Mouse (Mus musculus): ENCODE measurements at regions not wholly inside any gene's neighbourhood (a gene's known extent, or its start where the extent isn't known, plus 50 kb on each side); places are given as distances from the start of the nearest gene placed in this dataset.

DNA sequence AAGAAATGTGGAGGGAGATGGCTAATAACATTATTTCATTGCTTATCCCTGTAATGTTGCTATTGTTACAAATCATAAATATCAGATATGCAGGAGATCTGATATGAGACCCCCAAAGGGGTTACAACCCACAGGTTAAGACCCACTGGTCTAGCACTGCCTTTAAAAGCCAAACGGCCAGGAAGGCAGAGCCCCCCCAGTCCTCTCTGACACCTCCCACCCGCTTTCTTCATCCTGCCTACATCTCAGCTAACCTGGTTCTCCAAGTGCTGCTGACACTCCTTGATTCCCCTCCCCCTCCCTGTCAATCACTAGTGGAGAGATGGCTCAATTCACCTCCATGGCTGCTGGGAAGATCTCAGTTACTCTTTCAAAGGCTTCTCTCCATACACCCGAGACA lies 94.9 kb downstream of the Tmem30b start:
- H3K36me3 ChIP-seq (ENCODE audit: control insufficient read depth, insufficient read depth, low read length) = no peaks in the 10 kb centered on the region
- ATAC-seq (ENCODE audit: insufficient read depth, low FRiP score, low TSS enrichment) (no peak), DNase-seq (ENCODE audit: low spot score) (no peak)
- no peaks in the 10 kb centered on the region for H3K27me3 ChIP-seq (ENCODE audit: control insufficient read depth, insufficient read depth, low read length)
- no peak overlapping the region for H3K27ac ChIP-seq (ENCODE audit: low read depth, low read length)
- H3K9me3 ChIP-seq (ENCODE audit: control insufficient read depth, low read length) = no peaks in the 10 kb centered on the region
- H3K9ac ChIP-seq (ENCODE audit: low read length) = no peak overlapping the region
- no peak overlapping the region for H3K4me3 ChIP-seq (ENCODE audit: low read depth, low read length)
- WGBS = 54% methylated on average over 3 of the region's 3 CpGs
- H3K4me2 ChIP-seq (ENCODE audit: low read depth) = no peak overlapping the region
- H3K4me1 ChIP-seq (ENCODE audit: control insufficient read depth, insufficient read depth, low read length) = 0 out of 2 replicates have a peak, but pooled peaks cover 3% of the 10 kb centered on the region

DNA sequence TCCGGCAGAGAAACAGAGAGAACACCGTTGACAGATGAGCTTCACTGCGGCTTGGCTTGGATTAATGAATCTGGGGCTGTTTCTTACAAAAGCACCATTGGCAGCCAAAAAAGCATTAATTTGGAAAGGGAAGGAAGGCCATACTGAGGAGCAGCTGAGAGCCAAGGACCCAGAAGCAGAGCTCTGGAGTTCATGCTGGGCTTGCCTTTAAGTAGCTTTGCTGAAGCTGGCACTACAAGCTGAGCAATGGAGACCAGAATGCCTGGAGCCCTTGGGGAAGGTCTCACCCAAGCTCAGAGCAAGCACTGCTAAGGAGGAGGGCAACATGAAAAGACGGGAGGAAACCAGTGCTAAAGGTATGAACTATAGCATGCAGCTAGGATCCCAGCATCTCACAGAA lies 95.7 kb downstream of the Tmem30b start:
- ATAC-seq (ENCODE audit: insufficient read depth, low FRiP score, low TSS enrichment) (no peak), DNase-seq (ENCODE audit: low spot score) (no peak)
- H3K4me3 ChIP-seq (ENCODE audit: low read depth, low read length) = no peak overlapping the region
- H3K9me3 ChIP-seq (ENCODE audit: control insufficient read depth, low read length) = no peaks in the 10 kb centered on the region
- 83% methylated on average over 4 of the region's 4 CpGs for whole genome bisulfite sequencing
- 0 out of 2 replicates have a peak, but pooled peaks cover 3% of the 10 kb centered on the region for H3K4me1 ChIP-seq (ENCODE audit: control insufficient read depth, insufficient read depth, low read length)
- no peak overlapping the region for H3K27ac ChIP-seq (ENCODE audit: low read depth, low read length)
- no peak overlapping the region for H3K4me2 ChIP-seq (ENCODE audit: low read depth)
- H3K9ac ChIP-seq (ENCODE audit: low read length) = no peak overlapping the region
- H3K27me3 ChIP-seq (ENCODE audit: control insufficient read depth, insufficient read depth, low read length) = no peaks in the 10 kb centered on the region
- H3K36me3 ChIP-seq (ENCODE audit: control insufficient read depth, insufficient read depth, low read length) = no peaks in the 10 kb centered on the region

DNA sequence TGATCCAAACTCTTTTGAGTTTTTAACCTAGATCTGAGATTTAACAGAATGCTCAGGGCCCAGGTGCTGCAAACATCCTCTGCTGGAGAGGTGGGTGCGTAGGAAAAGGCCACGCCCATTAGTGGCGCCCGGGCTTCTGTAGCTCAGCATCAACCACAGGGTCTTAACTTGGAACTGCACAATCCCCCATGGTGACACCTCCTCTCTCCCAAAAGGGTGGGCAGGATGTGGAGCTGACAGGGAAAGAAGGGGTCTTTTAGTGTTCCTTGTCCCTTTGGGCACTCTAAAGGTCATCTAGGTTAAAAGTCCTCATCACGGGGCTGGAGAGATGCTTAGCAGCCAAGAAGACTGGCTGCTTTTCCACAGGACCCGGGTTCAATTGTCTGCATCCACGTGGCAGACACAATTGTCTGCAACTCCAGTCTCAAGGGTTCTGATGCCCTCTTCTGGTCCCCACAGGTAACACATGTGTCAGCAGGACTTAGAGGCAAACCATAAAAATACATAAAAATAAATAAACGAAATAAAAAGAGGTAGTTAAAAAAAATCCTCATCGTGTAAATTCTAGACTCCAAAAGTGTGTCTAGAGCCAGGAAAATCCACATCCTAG lies 96.2 kb downstream of the Tmem30b start:
- WGBS = 57% methylated on average over 9 of the region's 9 CpGs
- no peak for ATAC-seq (ENCODE audit: insufficient read depth, low FRiP score, low TSS enrichment)
- H3K4me3 ChIP-seq (ENCODE audit: low read depth, low read length) = no peak overlapping the region
- 0 out of 2 replicates have a peak, but pooled peaks cover 3% of the 10 kb centered on the region for H3K4me1 ChIP-seq (ENCODE audit: control insufficient read depth, insufficient read depth, low read length)
- H3K36me3 ChIP-seq (ENCODE audit: control insufficient read depth, insufficient read depth, low read length) = no peaks in the 10 kb centered on the region
- H3K27ac ChIP-seq (ENCODE audit: low read depth, low read length) = no peak overlapping the region
- no peak overlapping the region for H3K4me2 ChIP-seq (ENCODE audit: low read depth)
- no peaks in the 10 kb centered on the region for H3K9me3 ChIP-seq (ENCODE audit: control insufficient read depth, low read length)
- no peaks in the 10 kb centered on the region for H3K27me3 ChIP-seq (ENCODE audit: control insufficient read depth, insufficient read depth, low read length)
- no peak overlapping the region for H3K9ac ChIP-seq (ENCODE audit: low read length)
- DNase-seq (ENCODE audit: low spot score) = peak; percentile 39

DNA sequence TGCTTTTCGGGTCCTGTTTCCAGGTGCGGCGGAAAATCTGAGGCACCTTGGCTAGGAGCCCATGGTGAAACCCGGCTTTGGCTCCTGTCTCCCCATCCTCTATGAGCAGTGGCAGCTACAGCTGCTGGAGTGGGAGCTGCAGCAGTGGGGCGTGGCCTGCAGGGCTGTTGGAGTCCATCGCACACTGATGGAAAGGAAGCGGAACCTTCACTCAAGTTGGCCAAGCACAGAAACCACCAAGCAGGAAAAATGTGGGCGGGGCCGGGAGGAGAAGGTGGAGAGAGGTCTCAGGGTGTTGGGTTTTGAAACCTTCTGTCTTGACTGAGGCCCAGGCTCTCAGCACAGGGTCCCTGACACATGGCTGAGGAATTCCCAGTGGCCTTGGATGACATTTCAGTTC lies 97.1 kb downstream of the Tmem30b start:
- DNase-seq (ENCODE audit: low spot score) = peak; percentile 27
- no peak overlapping the region for H3K4me2 ChIP-seq (ENCODE audit: low read depth)
- no peak overlapping the region for H3K4me3 ChIP-seq (ENCODE audit: low read depth, low read length)
- WGBS = 67% methylated on average over 9 of the region's 9 CpGs
- 0 out of 2 replicates have a peak, but pooled peaks cover 3% of the 10 kb centered on the region for H3K4me1 ChIP-seq (ENCODE audit: control insufficient read depth, insufficient read depth, low read length)
- ATAC-seq (ENCODE audit: insufficient read depth, low FRiP score, low TSS enrichment) = no peak
- no peaks in the 10 kb centered on the region for H3K9me3 ChIP-seq (ENCODE audit: control insufficient read depth, low read length)
- H3K27me3 ChIP-seq (ENCODE audit: control insufficient read depth, insufficient read depth, low read length) = no peaks in the 10 kb centered on the region
- no peaks in the 10 kb centered on the region for H3K36me3 ChIP-seq (ENCODE audit: control insufficient read depth, insufficient read depth, low read length)
- no peak overlapping the region for H3K9ac ChIP-seq (ENCODE audit: low read length)
- no peak overlapping the region for H3K27ac ChIP-seq (ENCODE audit: low read depth, low read length)

DNA sequence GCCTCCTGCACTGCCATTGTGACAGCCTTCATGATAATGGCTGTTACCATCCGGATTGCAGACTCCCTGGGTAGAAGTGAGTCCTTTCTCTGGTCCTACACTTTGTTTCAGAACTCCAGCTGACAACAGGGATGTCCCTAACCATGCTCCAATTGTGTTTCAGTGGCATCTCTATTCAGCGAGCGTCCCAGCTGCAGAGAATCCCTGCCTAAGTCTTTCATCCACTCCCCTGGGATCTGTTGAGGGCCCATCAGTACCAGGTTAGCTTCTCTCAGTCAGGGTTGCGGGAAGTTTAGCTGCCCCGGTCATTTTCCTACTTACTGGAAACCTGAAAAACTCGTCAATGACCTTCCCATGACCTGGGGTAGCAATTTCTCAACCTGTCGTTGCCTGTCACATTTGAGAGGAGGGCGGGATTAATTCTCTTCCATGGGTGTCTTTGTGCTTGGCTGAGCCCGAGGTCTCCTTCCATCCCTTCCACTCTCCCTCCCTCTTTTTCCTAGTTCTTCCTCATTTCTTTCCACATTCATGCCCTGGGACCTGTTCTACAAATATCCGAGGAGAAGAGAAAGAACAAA lies 97.7 kb downstream of the Tmem30b start:
- H3K27ac ChIP-seq (ENCODE audit: low read depth, low read length) = no peak overlapping the region
- no peak for ATAC-seq (ENCODE audit: insufficient read depth, low FRiP score, low TSS enrichment)

DNA sequence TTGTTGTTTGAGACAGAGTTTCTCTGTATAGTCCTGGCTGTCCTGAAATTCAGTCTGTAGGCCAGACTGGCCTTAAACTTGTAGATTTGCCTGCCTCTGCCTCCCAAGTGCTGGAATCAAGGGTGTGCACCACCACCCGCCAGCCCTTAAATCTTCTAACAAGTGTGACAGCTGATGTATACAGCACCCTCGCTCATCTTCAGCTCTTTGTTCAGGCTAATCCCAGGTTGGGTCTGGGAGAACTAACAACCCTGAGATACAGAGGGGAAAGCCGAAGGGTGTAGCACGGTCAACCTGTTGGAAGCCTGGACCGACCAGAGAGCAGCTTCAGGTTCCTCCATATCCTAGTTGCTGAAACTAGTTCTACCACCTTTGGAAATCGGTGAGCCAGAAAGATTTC lies 99.0 kb downstream of the Tmem30b start:
- Histone ChIP-seq H3K4me1 (ENCODE audit: control insufficient read depth, insufficient read depth, low read length) (0 out of 2 replicates have a peak, but pooled peaks cover 3% of the 10 kb centered on the region), H3K36me3 (ENCODE audit: control insufficient read depth, insufficient read depth, low read length) (no peaks in the 10 kb centered on the region), H3K4me2 (ENCODE audit: low read depth) (no peak overlapping the region), H3K9ac (ENCODE audit: low read length) (no peak overlapping the region), H3K27ac (ENCODE audit: low read depth, low read length) (no peak overlapping the region), H3K9me3 (ENCODE audit: control insufficient read depth, low read length) (no peaks in the 10 kb centered on the region), H3K4me3 (ENCODE audit: low read depth, low read length) (no peak overlapping the region), H3K27me3 (ENCODE audit: control insufficient read depth, insufficient read depth, low read length) (no peaks in the 10 kb centered on the region)
- 92% methylated on average over 6 of the region's 6 CpGs for WGBS
- ATAC-seq (ENCODE audit: insufficient read depth, low FRiP score, low TSS enrichment) (no peak), DNase-seq (ENCODE audit: low spot score) (no peak)

More for the DNA sequence above, 97.7 kb downstream of the Tmem30b start:
- Histone ChIP-seq H3K27me3 (ENCODE audit: control insufficient read depth, insufficient read depth, low read length) (no peaks in the 10 kb centered on the region), H3K4me2 (ENCODE audit: low read depth) (no peak overlapping the region), H3K9me3 (ENCODE audit: control insufficient read depth, low read length) (no peaks in the 10 kb centered on the region), H3K36me3 (ENCODE audit: control insufficient read depth, insufficient read depth, low read length) (no peaks in the 10 kb centered on the region), H3K4me3 (ENCODE audit: low read depth, low read length) (no peak overlapping the region), H3K4me1 (ENCODE audit: control insufficient read depth, insufficient read depth, low read length) (0 out of 2 replicates have a peak, but pooled peaks cover 3% of the 10 kb centered on the region), H3K9ac (ENCODE audit: low read length) (no peak overlapping the region)
- WGBS = 23% methylated on average over 10 of the region's 10 CpGs
- peak; percentile 40 for DNase-seq (ENCODE audit: low spot score)

DNA sequence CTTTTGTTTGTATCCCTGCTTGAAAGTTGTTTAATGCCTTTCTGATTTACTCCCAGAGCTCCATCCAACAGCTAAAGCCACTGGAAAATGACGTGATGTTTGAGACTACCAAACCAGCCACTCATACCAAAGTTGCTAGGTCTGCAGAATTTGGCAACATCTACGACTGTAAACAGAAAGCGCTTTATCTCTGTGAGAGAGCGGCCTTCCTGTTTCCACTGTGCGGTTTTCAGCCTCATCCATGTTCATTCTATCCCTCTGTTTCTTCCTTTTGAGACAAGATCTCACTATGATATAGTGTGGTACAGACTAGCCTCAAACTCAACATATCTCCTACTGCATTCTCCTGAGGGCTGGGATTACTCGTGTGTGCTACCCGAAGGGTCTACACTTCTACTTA lies 100.0 kb downstream of the Tmem30b start:
- H3K27ac ChIP-seq (ENCODE audit: low read depth, low read length) = no peak overlapping the region
- ATAC-seq (ENCODE audit: insufficient read depth, low FRiP score, low TSS enrichment) = no peak

DNA sequence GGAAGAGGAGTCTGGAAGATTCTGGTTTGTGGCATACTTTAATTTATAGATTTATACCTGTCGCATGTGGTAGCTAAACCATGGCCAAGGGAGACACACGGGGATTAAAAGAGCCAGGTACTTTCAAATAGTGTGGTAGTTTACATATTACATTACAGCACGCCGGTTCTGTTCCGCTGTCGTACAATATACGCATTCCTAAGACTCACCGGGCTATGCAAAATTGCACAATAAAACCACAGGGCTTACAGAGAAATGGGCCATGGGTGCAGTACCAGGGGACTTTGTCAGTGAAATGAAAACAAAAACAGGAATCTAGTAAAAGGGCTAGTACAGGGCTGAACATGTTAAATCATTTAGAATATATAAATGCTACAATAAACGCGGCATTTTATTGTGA lies 100.6 kb downstream of the Tmem30b start:
- 0 out of 2 replicates have a peak, but pooled peaks cover 3% of the 10 kb centered on the region for H3K4me1 ChIP-seq (ENCODE audit: control insufficient read depth, insufficient read depth, low read length)
- DNase-seq (ENCODE audit: low spot score) = no peak
- no peak overlapping the region for H3K27ac ChIP-seq (ENCODE audit: low read depth, low read length)
- no peak overlapping the region for H3K4me2 ChIP-seq (ENCODE audit: low read depth)
- 79% methylated on average over 10 of the region's 10 CpGs for WGBS
- H3K4me3 ChIP-seq (ENCODE audit: low read depth, low read length) = no peak overlapping the region
- H3K36me3 ChIP-seq (ENCODE audit: control insufficient read depth, insufficient read depth, low read length) = no peaks in the 10 kb centered on the region
- no peaks in the 10 kb centered on the region for H3K27me3 ChIP-seq (ENCODE audit: control insufficient read depth, insufficient read depth, low read length)
- no peaks in the 10 kb centered on the region for H3K9me3 ChIP-seq (ENCODE audit: control insufficient read depth, low read length)
- ATAC-seq (ENCODE audit: insufficient read depth, low FRiP score, low TSS enrichment) = no peak
- H3K9ac ChIP-seq (ENCODE audit: low read length) = no peak overlapping the region

More for the DNA sequence above, 100.0 kb downstream of the Tmem30b start:
- no peak for DNase-seq (ENCODE audit: low spot score)
- no peaks in the 10 kb centered on the region for H3K9me3 ChIP-seq (ENCODE audit: control insufficient read depth, low read length)
- H3K4me1 ChIP-seq (ENCODE audit: control insufficient read depth, insufficient read depth, low read length) = 0 out of 2 replicates have a peak, but pooled peaks cover 3% of the 10 kb centered on the region
- H3K9ac ChIP-seq (ENCODE audit: low read length) = no peak overlapping the region
- no peaks in the 10 kb centered on the region for H3K27me3 ChIP-seq (ENCODE audit: control insufficient read depth, insufficient read depth, low read length)
- H3K4me2 ChIP-seq (ENCODE audit: low read depth) = no peak overlapping the region
- H3K36me3 ChIP-seq (ENCODE audit: control insufficient read depth, insufficient read depth, low read length) = no peaks in the 10 kb centered on the region
- H3K4me3 ChIP-seq (ENCODE audit: low read depth, low read length) = no peak overlapping the region
- WGBS = 92% methylated on average over 7 of the region's 7 CpGs

DNA sequence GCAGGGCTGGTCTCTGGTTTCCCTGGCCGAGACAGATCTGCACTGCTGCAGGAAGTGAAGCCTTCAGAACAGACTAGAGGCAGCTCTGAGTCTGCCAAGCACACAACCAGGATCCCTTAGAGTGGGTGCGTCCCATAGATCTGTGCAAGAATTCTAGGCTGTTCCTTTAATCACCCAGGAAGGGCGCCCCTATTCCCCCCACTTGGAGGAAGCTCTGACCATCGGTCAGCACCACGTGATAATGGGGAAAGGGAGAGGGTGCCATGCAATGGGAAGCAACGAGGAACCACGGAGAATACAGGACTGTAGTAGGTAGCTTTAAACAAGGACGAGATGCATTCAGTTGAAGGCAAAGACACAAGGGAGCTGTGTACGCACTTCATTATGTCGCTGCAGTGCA lies 101.1 kb downstream of the Tmem30b start:
- H3K4me1 ChIP-seq (ENCODE audit: control insufficient read depth, insufficient read depth, low read length) = 0 out of 2 replicates have a peak, but pooled peaks cover 3% of the 10 kb centered on the region
- no peaks in the 10 kb centered on the region for H3K9me3 ChIP-seq (ENCODE audit: control insufficient read depth, low read length)
- WGBS = 61% methylated on average over 10 of the region's 10 CpGs
- H3K4me2 ChIP-seq (ENCODE audit: low read depth) = no peak overlapping the region
- ATAC-seq (ENCODE audit: insufficient read depth, low FRiP score, low TSS enrichment) = no peak
- DNase-seq (ENCODE audit: low spot score) = peak; percentile 13
- H3K4me3 ChIP-seq (ENCODE audit: low read depth, low read length) = no peak overlapping the region
- H3K27me3 ChIP-seq (ENCODE audit: control insufficient read depth, insufficient read depth, low read length) = no peaks in the 10 kb centered on the region
- no peak overlapping the region for H3K27ac ChIP-seq (ENCODE audit: low read depth, low read length)
- H3K36me3 ChIP-seq (ENCODE audit: control insufficient read depth, insufficient read depth, low read length) = no peaks in the 10 kb centered on the region
- no peak overlapping the region for H3K9ac ChIP-seq (ENCODE audit: low read length)

Measured in neural tube, embryonic 11.5 days (tissue).